Mouse (Mus musculus) bone marrow macrophage, adult 2 months (primary cell): ENCODE results near the gene Zfp296. TPM values are rescaled to one million over a fixed set of nuclear protein-coding genes. Genes with fewer than 3 reads are reported as not detected.
A peak's percentile ranks its signal among the peaks of the same experiment; 100 is the strongest.

ENCODE experiments used
- H3K27ac ChIP-seq: 2 replicates; pipeline ENCODE4 v1.5.1; 2012; ENCODE audit warnings: low read depth, low read length; ENCODE audit not compliant: insufficient read depth
- H3K4me1 ChIP-seq: 2 replicates; pipeline ENCODE4 v1.6.1; 2012; ENCODE audit warnings: low read length; ENCODE audit not compliant: control insufficient read depth, insufficient read depth
- H3K4me3 ChIP-seq: 2 replicates; pipeline ENCODE4 v1.5.1; 2012; ENCODE audit warnings: mild to moderate bottlenecking, low read length, moderate library complexity; ENCODE audit not compliant: insufficient read depth
- CTCF ChIP-seq: IDR thresholded peaks from 2 replicates; pipeline ENCODE4 v1.5.1; 2012; ENCODE audit warnings: low read depth, mild to moderate bottlenecking, low read length, moderate library complexity
- POLR2A ChIP-seq: IDR thresholded peaks from 2 replicates; pipeline ENCODE4 v1.6.1; 2012; ENCODE audit warnings: mild to moderate bottlenecking, low read depth, low read length, borderline replicate concordance
- polyA plus RNA-seq: library from polyadenylated mRNA; stranded (reverse); fragments of >200 nt; gene quantifications from 2 replicates; pipeline ENCODE4 v1.2.4, GENCODE M21; 2012; ENCODE audit not compliant: missing spikeins, insufficient read depth, insufficient read length

The Zfp296 gene
- polyA plus RNA-seq, 1 experiment: 0.60 TPM

- Histone ChIP-seq H3K4me3 (no peak overlapping the region), H3K4me1 (peaks cover 18% of the 10 kb centered on the region), H3K27ac (no peak overlapping the region)
- TF ChIP-seq CTCF: no peak
- TF ChIP-seq POLR2A: no peak
Observed at GRCm38 (mm10) chr7:19575559-19575958, 1.5 kb upstream of the Zfp296 start.

DNA sequence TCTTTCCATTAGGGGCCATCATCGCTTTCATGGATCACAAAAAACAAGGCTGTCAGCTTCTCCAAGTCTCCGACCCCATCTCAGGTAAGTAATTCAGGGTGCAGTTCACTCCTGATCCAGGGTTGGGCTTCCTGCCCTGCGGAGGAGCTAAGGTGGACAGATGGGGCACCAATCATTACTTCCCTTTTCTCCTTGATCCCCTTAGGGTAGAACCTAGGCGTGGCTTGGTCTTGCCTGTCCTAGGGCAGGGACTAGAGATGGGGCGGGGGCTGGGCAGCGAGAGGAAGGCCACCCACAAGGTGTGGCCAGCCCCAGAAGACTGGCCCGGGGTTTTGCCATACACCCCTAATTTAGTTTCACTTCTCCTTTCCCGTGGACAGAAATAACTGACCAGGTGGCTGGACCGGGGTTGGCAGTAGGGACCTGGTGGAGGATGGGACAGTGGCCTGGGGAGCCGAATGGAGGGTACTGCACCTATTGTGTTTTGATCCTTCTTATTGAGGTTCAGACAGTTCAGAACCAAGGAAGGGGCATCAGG lies 859 bp downstream of the Zfp296 start:
- Histone ChIP-seq H3K4me3 (peak overlapping the region; percentile 63), H3K4me1 (peaks cover 12% of the 10 kb centered on the region), H3K27ac (peak overlapping the region; percentile 17; the same call in 1 of the 2 replicates)
- TF ChIP-seq CTCF (no peak), POLR2A (no peak)

GRCm38 (mm10) chr7:19578436-19578835 lies 1.3 kb downstream of the Zfp296 start:
- Histone ChIP-seq H3K27ac (no peak overlapping the region), H3K4me1 (peaks cover 12% of the 10 kb centered on the region), H3K4me3 (peak overlapping the region; percentile 63; the same call in 1 of the 2 replicates)
- no peak for TF ChIP-seq CTCF
- no peak for TF ChIP-seq POLR2A

- TF ChIP-seq POLR2A: no peak
- no peak for TF ChIP-seq CTCF
- no peak overlapping the region for H3K27ac ChIP-seq
- peaks cover 7% of the 10 kb centered on the region; the same call in 1 of the 2 replicates for H3K4me1 ChIP-seq
- H3K4me3 ChIP-seq: no peak overlapping the region
Observed at GRCm38 (mm10) chr7:19579751-19580150, 2.7 kb downstream of the Zfp296 start.

- Histone ChIP-seq H3K4me1 (peaks cover 7% of the 10 kb centered on the region; the same call in 1 of the 2 replicates), H3K4me3 (no peak overlapping the region), H3K27ac (no peak overlapping the region)
- TF ChIP-seq POLR2A (no peak), CTCF (no peak)
Observed at GRCm38 (mm10) chr7:19580634-19581033, 3.5 kb downstream of the Zfp296 start.

DNA sequence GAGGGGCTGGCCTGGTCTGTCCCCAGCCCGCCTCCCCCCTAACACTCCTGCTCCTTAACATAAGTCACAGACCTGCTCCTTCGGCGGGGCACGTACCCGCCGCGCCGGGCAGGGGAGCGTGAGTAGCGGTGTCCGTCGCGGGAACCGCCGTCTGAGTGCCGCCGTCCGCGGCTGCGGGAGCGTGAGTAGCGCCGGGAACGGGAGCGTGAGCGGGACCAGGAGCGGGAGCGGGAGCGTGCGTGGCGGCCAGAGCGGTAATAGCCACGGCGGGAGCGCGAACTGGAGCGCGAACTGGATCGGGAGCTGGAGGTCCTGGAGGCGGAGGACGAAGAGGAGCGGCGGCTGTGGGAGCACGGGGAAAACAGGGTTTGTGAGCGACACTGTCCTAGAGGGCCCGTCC lies 9.2 kb downstream of the Zfp296 start:
- H3K27ac ChIP-seq: no peak overlapping the region
- TF ChIP-seq POLR2A (no peak), CTCF (no peak)
- no peak overlapping the region for H3K4me3 ChIP-seq
- peaks cover 4% of the 10 kb centered on the region; the same call in 1 of the 2 replicates for H3K4me1 ChIP-seq

DNA sequence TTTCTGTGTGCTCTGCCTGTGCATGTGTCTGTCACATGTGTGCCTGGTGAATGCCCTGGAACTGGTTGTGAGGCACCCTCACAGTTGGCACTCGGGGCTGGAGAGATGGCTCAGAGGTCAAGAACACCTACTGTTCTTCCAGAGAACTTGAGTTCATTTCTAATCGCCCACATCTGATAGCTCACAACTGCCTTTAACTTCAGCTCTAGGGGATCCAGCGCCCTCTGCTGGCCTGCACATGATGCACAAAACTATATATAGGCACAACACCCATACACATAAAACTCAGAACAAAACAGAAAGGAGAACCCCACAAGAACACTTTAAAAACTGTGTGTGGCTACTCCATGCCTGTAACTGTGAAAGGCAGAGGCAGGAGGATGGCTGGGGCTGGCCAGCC lies 12.1 kb downstream of the Zfp296 start:
- Histone ChIP-seq H3K27ac (no peak overlapping the region), H3K4me3 (no peak overlapping the region), H3K4me1 (peaks cover 4% of the 10 kb centered on the region; the same call in 1 of the 2 replicates)
- TF ChIP-seq POLR2A: no peak
- TF ChIP-seq CTCF: peak; percentile 44; the same call in 1 of the 2 replicates

DNA sequence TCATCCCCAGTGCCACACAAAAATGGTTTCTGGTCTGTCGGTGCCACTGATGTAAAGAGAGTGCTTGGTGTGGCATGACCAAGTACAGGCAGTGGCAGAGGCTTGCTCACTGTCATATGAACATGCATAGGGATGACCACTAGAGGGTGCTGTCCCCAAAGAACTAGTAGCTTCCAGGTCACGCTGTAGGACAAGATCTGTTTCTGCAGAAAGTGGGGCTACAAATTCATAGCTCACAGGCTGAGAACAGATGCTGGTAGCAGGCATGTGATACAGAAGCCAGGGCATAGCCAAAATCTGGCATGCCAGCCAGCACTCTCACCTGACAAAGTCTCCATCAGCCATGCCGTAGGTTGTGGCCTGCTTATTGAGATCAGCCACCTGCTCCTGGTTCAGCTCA lies 12.8 kb downstream of the Zfp296 start:
- H3K4me1 ChIP-seq: peaks cover 4% of the 10 kb centered on the region; the same call in 1 of the 2 replicates
- H3K27ac ChIP-seq: no peak overlapping the region
- H3K4me3 ChIP-seq: no peak overlapping the region
- TF ChIP-seq POLR2A (no peak), CTCF (peak; percentile 81)

GRCm38 (mm10) chr7:19593061-19593730 lies 16.1 kb downstream of the Zfp296 start:
- Histone ChIP-seq H3K4me3 (no peak overlapping the region), H3K4me1 (peaks cover 4% of the 10 kb centered on the region; the same call in 1 of the 2 replicates), H3K27ac (no peak overlapping the region)
- TF ChIP-seq CTCF (no peak), POLR2A (no peak)

DNA sequence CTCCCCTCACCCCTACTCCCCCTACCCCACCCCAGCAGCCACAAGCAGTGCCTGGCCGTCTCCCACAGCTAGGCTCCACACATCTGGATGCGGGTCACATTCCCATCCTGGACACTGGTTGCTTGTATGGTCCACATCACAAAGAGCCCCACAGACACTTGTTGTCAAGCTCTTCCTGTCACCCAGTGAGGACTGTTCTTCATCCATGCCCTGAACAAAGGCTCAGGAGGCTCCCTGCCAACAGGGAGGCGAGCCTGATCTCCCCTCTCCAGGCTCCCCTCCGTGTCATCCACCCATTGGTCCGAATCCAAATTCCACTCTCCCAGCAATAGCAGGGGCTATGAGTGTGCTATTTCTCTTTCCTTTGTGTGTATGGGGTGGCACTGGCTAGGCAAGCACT lies 23.5 kb downstream of the Zfp296 start:
- Histone ChIP-seq H3K4me3 (no peak overlapping the region), H3K27ac (peak overlapping the region; percentile 21), H3K4me1 (peaks cover 32% of the 10 kb centered on the region)
- TF ChIP-seq CTCF: no peak
- TF ChIP-seq POLR2A: no peak
